Mouse (Mus musculus) left cerebral cortex, adult 2 months (tissue): ENCODE measurements around the gene Vps4b. TPM values are rescaled to one million over a fixed set of nuclear protein-coding genes. Genes with fewer than 3 reads are reported as not detected.
A peak's percentile ranks its signal among the peaks of the same experiment; 100 is the strongest.

Experiments used
- DNase-seq, 2 experiments: peaks; one replicate each; pipeline ENCODE4 v3.0.0; 2021 to 2022; ENCODE audit warnings: low spot score in 2 of 2, mixed read lengths in 1 of 2; ENCODE audit errors: extremely low spot score in 1 of 2
- H3K27ac ChIP-seq: fragments of 200-600 bp; 2 replicates; pipeline ENCODE4 v1.8.1; 2022
- H3K4me3 ChIP-seq: fragments of 200-600 bp; 2 replicates; pipeline ENCODE4 v1.8.1; 2022
- CTCF ChIP-seq: fragments of 200-600 bp; IDR thresholded peaks from 2 replicates; pipeline ENCODE4 v1.8.1; 2022; ENCODE audit warnings: antibody characterized with exemption, mild to moderate bottlenecking, moderate library complexity
- intact Hi-C: fragments of 180-260 bp; cut with DNase I; formaldehyde crosslinking; loops from one replicate; pipeline ENCODE4 v1.15.1; 2025
- long read RNA-seq, 2 experiments: library from polyadenylated mRNA; stranded (forward); transcript quantifications; one replicate each; pipeline ENCODE4 v2.0.0; 2021; ENCODE audit warnings: borderline mapping rate in 2 of 2
- total RNA-seq, 2 experiments: library from RNA; stranded (reverse); gene quantifications; 2 replicates each; pipeline ENCODE4 v1.2.3; 2021

Vps4b gene
- total RNA-seq: 10 to 100 TPM; 57.2 to 59.3 TPM
- long read RNA-seq, experiment 1, full-length matches to known transcripts: 54 of 60 reads
- long read RNA-seq, experiment 1, partial matches to known transcripts: 3 of 60 reads
- long read RNA-seq, experiment 1, other reads (novel, unspliced or antisense): 3 of 60 reads
- long read RNA-seq, experiment 2, full-length matches to known transcripts: 37 of 40 reads
- long read RNA-seq, experiment 2, partial matches to known transcripts: 1 of 40 reads
- long read RNA-seq, experiment 2, other reads (novel, unspliced or antisense): 2 of 40 reads

DNA sequence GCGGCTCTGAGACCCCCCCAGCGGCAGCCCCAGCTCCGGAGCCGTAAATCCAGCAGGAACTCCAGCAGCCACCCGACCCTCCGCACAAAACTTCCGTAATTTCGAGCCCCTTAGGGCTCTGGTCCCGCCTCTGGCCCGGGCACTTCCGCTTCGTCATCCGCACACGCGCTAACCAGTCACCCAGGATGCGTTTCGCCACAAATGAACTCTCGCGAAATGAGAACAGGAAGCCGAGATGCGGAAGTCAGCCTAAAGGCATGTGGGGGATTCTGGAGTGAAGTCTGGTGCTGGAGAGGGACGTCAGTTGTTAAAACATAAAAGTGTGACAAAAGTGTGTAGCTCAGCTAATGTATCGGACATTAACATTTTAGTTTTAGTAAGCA, at the start of gene Vps4b:
Gene Vps4b (minus strand): TSS at position 187 of the 383 bp plus-strand sequence.
- DNase-seq: peak; percentile 88 to 91
- no peak for TF ChIP-seq CTCF
- Histone ChIP-seq H3K27ac (peak within 1 kb of the TSS; percentile 86), H3K4me3 (peak within 1 kb of the TSS; percentile 97)
- intact Hi-C loops: loop anchor here (5.0 to 10.0 kb wide), 2 partner anchors 34 to 88 kb away; no protein-coding TSS in a partner anchor

DNA sequence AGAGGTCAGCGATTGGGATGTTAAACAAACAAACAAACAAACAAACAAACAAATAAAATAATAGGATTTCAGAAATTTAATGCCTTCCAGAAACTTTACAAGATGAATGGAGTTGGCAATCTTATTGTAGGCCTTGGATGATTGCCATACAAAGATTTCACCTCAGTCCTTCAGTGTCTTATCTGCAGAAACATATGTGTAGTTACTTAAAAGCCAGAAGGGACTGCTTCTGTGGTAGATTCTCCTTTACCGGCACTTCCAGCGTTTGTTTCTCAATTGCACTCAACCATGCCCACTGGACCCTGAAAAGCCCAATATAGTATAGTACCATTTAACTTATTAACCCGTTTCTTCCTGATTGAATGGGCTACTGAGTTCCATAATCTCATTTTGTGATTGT, 32.3 kb upstream of the Vps4b start:
- intact Hi-C loops: no loop called here
- no peak for DNase-seq
- TF ChIP-seq CTCF: no peak
- H3K27ac ChIP-seq: no peak overlapping the region
- H3K4me3 ChIP-seq: no peak overlapping the region

DNA sequence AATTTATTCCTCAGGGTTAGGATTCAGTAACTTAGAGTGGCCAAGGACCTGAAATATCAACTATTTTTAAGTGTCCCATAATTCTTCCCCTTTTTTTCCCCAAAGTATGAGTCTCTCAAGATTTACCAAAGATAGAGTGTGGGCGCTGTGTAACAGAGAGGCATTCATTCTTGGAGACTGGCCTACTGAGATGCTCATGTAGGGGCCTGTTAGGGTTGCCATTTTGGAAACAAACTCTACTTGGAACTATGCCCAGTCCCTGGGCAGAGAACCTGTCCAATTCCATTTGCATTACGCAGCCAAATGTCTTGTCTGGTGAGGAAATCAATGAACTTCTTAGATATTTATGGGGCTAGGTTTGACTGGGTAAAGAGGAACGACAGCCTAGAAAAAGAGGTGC, 25.8 kb upstream of the Vps4b start:
- Histone ChIP-seq H3K27ac (no peak overlapping the region), H3K4me3 (no peak overlapping the region)
- intact Hi-C loops: loop anchor here (1.0 kb wide), 1 partner anchor 44 kb away; no protein-coding TSS in a partner anchor
- no peak for TF ChIP-seq CTCF
- DNase-seq: no peak

DNA sequence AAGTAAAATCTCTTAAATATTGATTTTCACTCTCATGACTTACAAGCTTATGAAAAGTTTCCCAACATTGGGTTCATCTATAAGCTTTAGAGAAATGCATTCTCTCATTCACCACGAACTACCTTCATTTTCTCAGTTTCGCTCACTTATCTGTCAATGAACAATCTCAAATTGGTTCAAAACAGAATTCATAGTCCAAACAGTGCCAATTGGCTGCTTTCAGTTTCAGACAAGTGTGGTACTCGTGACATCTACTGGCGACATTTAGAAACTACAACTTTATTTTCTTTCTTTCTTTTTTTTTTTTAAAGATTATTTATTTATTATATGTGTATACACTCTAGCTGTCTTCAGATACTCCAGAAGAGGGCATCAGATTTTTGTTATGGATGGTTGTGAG, 21.8 kb upstream of the Vps4b start:
- Histone ChIP-seq H3K4me3 (no peak overlapping the region), H3K27ac (no peak overlapping the region)
- intact Hi-C loops: loop anchor here (5.0 kb wide), 2 partner anchors 64 to 391 kb away; no protein-coding TSS in a partner anchor
- no peak for DNase-seq
- TF ChIP-seq CTCF: peak; percentile 60

DNA sequence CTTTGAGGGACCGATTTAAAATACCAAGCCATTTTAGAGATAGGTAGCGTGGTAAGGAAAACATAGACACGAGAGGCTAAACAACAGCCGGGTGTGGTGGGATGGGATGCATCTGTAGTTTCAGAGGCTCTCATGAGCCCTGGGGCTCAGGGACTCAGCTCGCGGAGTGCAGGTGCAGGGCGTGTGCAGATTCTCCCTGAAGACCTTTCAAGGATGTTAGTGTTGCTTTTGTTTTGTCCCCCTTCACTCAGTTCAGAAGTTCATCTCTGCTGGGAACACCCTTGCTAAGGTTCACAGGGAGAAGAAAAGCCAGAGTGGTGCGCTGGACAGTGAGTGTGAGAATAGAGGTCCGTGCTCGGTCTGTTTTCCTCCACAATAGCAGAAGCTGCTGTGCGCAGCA, 20.2 kb upstream of the Vps4b start:
- no peak for TF ChIP-seq CTCF
- Histone ChIP-seq H3K27ac (no peak overlapping the region), H3K4me3 (no peak overlapping the region)
- no peak for DNase-seq
- intact Hi-C loops: loop anchor here (5.0 kb wide), 2 partner anchors 66 to 389 kb away; no protein-coding TSS in a partner anchor

DNA sequence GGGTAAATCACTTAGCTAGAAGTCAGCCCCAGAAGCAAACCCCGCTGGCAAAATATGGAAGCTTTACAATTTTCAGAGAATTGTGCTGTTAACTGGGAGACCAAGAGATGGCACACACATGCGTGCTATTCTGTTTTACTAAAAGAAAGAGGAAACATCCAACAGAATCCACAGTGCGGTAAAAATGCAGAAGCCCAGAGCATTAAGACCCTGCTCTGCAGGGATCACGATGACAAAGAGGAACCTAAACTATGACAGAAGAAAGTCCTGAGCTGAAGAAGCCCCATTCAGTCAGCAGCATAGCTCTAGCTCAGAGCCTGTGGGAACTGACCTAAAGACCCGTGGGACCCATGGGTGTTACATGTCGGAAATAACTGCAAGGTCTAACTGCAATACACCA, 18.7 kb upstream of the Vps4b start:
- no peak overlapping the region for H3K4me3 ChIP-seq
- no peak for DNase-seq
- no peak for TF ChIP-seq CTCF
- intact Hi-C loops: loop anchor here (5.0 kb wide), 2 partner anchors 67 to 388 kb away; no protein-coding TSS in a partner anchor
- H3K27ac ChIP-seq: no peak overlapping the region

DNA sequence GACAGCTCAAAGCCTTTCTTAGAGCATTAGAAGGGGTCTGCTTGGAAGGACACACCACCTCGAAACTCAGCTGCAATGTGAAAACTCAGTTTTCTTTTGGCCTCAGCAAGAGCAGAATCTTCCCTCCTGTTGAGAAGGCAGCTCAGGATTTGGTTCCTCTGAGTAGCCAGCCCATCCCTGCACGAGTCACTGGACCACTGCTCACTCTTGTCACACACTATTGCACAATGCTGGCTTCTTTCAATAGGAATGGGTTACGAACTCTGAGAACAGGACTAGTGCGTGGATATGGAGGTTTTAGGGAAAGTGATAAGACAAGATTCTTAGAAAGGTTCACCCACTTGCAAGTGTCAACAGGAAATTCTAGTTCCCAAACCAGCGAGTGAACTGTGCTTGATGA, 18.3 kb upstream of the Vps4b start:
- Histone ChIP-seq H3K4me3 (no peak overlapping the region), H3K27ac (no peak overlapping the region)
- intact Hi-C loops: loop anchor here (5.0 kb wide), 2 partner anchors 67 to 388 kb away; no protein-coding TSS in a partner anchor
- DNase-seq: no peak
- no peak for TF ChIP-seq CTCF

DNA sequence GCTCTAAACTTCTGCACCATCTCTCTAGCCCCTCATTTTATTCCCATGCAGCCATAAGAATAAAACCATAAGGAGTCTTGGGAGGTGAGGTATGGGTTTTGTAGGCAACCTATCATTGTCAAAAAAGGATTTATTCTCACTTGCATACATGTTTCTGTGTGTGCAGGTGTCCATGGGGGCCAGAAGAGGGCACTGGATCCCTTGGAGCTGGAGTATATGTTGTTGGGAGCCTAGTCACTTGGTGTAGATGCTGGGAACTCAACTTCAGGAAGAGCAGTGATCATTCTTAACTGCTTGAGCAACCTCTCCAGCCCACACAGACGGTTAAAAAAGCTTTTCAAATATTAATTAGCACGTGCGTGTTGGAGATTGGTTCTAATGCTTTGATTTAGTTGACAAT, 3.4 kb upstream of the Vps4b start:
- TF ChIP-seq CTCF: no peak; the same call in 1 of the 2 replicates
- Histone ChIP-seq H3K4me3 (no peak overlapping the region), H3K27ac (no peak overlapping the region)
- DNase-seq: no peak
- intact Hi-C loops: loop anchor here (5.0 to 10.0 kb wide), 2 partner anchors 38 to 85 kb away; no protein-coding TSS in a partner anchor

DNA sequence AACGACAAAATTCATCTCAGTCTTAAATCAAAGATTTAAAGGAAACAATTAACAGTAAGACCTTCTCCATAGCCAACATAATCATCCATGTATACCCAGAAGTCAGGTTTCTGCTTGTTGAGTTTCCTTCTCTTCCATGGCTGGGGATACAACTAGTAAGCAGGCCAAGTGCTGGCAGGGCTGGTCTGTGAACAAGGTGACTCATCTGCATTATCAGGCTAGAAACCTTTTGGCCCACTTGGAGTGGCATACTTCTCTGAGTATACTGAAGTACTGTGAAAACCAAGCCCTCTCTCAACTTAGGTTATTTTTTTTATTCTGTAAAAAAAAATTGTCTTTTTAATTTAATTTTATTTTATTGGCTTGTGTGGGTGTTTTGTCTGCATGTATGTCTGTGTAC, 2.9 kb upstream of the Vps4b start:
- Histone ChIP-seq H3K4me3 (no peak overlapping the region), H3K27ac (no peak overlapping the region)
- TF ChIP-seq CTCF: no peak
- DNase-seq: no peak
- intact Hi-C loops: loop anchor here (5.0 to 10.0 kb wide), 2 partner anchors 37 to 85 kb away; no protein-coding TSS in a partner anchor

DNA sequence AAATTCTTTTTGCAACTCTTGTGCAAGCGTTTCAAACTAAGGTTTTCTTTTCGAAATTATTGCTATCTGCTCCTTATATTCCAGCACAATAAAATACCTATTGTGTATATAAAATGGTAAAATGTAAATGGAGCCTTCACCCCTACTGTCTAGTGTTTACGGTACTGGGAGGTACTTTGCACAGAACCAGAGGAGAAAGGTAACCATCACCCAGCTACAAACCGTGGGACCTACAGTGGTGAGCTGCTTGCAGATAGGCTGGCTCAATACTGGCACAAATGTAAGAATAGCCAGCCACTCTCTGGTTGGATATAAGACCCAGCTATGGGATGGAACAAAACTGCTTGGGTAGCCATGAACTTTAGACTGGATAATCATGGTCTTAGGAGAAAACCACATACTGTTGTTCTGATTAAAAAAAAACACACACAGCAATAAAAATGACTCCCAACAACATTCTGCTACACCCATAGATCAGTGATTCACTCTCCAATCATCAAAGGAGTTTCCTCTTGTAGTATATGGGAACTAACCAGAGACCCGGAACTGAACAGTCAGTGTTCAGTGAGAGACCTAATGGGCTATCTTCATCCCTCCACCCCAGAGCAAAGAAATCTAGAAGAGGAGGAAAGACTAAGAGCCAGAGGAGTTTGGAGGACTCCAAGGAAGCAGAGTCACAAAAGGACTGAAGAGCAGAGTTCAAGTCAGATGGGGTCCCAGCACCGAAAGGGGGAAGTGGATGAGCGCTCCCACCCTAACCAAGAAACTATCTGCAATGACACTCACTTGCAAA, 655 bp upstream of the Vps4b start:
- Histone ChIP-seq H3K27ac (peak overlapping the region; percentile 56; the same call in 1 of the 2 replicates), H3K4me3 (peak overlapping the region; percentile 97)
- DNase-seq: no peak
- TF ChIP-seq CTCF: no peak
- intact Hi-C loops: loop anchor here (5.0 to 10.0 kb wide), 2 partner anchors 35 to 88 kb away; no protein-coding TSS in a partner anchor

DNA sequence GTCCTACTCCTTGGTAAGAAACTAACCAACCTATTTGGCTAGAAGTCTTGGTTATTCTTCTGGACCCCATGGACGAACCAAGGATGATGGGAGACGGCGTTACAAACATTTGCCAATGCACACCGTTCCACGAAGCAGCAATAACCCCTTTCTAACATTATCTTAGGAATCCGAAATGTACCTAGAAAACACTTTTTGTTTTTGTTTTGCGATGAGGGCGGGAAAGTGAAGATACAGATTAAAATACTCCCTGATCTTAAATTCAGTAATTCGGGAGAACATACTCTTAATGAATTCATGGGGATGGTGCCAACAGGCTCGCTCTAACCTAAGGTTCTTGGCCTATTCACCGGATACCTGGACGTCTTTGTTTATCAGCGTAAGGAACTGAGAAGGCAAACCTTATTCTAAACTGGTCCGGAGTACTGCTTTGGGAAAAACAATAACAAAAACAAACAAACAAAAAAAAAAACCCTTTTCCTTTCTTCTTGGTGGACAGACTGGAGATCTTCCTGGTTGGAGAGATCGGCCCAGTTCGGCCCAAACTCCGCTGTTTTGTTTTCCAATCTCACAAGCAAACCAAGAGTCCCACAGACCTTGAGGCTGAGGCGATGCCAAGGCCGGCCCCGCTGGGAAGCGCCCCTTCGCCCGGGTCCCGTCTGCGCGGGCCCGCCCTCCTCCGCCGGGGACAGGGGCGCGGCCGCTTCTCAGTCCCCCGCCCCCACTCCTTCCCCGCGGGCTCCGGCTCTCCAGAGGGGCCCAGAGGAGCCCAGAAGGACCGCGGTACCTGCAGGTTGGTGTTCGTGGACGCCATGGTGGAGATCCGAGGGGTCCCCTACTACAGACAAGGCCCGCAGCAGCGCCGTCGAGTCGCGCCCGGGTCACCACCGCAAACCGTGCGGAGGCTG, 640 bp downstream of the Vps4b start:
- Histone ChIP-seq H3K4me3 (peak overlapping the region; percentile 97), H3K27ac (peak overlapping the region; percentile 86)
- DNase-seq: no peak
- no peak for TF ChIP-seq CTCF
- intact Hi-C loops: loop anchor here (5.0 to 10.0 kb wide), 2 partner anchors 34 to 89 kb away; no protein-coding TSS in a partner anchor
